Mouse (Mus musculus) small intestine, adult 2 months (tissue): ENCODE data around the gene Sowahb. TPM values are rescaled to one million over a fixed set of nuclear protein-coding genes. Genes with fewer than 3 reads are reported as not detected.

Experiments
- H3K27ac ChIP-seq: fragments of 200-500 bp; 2 replicates; pipeline ENCODE4 v1.5.1; 2012; ENCODE audit warnings: low read depth, low read length, control low read depth, inconsistent platforms; ENCODE audit not compliant: insufficient read depth
- H3K27me3 ChIP-seq: fragments of 200-500 bp; 2 replicates; pipeline ENCODE4 v1.6.1; 2012; ENCODE audit warnings: mild to moderate bottlenecking, moderate library complexity, low read length, inconsistent platforms; ENCODE audit not compliant: control insufficient read depth, insufficient read depth
- H3K36me3 ChIP-seq: fragments of 200-500 bp; 2 replicates; pipeline ENCODE4 v1.6.1; 2012; ENCODE audit warnings: mild to moderate bottlenecking, low read length, control low read depth, inconsistent platforms; ENCODE audit not compliant: control insufficient read depth, insufficient read depth
- H3K4me1 ChIP-seq: fragments of 200-500 bp; 2 replicates; pipeline ENCODE4 v1.6.1; 2012; ENCODE audit warnings: low read length, inconsistent platforms, mixed read lengths; ENCODE audit not compliant: control insufficient read depth, insufficient read depth, insufficient read length
- H3K4me3 ChIP-seq: fragments of 200-500 bp; 2 replicates; pipeline ENCODE4 v1.5.1; 2012; ENCODE audit warnings: low read depth, mild to moderate bottlenecking, control low read depth, inconsistent platforms, low read length, moderate library complexity
- CTCF ChIP-seq: fragments of 200-500 bp; IDR thresholded peaks from 2 replicates; pipeline ENCODE4 v1.5.1; 2012; ENCODE audit warnings: low read depth, mild to moderate bottlenecking, control low read depth, inconsistent platforms, low read length, moderate library complexity, mixed read lengths; ENCODE audit not compliant: insufficient replicate concordance, insufficient read length; ENCODE audit errors: extremely low read depth
- POLR2A ChIP-seq: fragments of 200-500 bp; IDR thresholded peaks from 2 replicates; pipeline ENCODE4 v1.6.1; 2012; ENCODE audit warnings: low read depth, mild to moderate bottlenecking, control low read depth, inconsistent platforms, low read length, moderate library complexity
- WGBS: fragments of 180-500 bp; shearing (Covaris S2); methylation state at CpG from one replicate; pipeline ENCODE4 v1.1.7; 2018; 5-methylcytosine and 5-hydroxymethylcytosine counted together
- polyA plus RNA-seq: library from polyadenylated mRNA; depleted of rRNA; stranded (reverse); fragments of >200 nt; gene quantifications from 2 replicates; pipeline ENCODE4 v1.2.3, GENCODE M21; 2012; rRNA removed

Sowahb gene
- polyA plus RNA-seq: 15.4 and 33.6 TPM in 2 replicates

- Histone ChIP-seq H3K27me3 (no peaks in the 10 kb centered on the region; the same call in 1 of the 2 replicates), H3K4me3 (peak within 1 kb of the TSS; percentile 86), H3K36me3 (no peaks in the 10 kb centered on the region), H3K4me1 (peaks cover 1% of the 10 kb centered on the region; the same call in 1 of the 2 replicates), H3K27ac (peak within 1 kb of the TSS; percentile 95)
- TF ChIP-seq POLR2A (peak; percentile 63; the same call in 1 of the 2 replicates), CTCF (no peak)
- WGBS: under 1% methylated on average over 67 of the region's 68 CpGs
Measured at GRCm38 (mm10) chr5:93044584-93045370, at the start of gene Sowahb. Gene Sowahb, minus strand, starts transcription at chr5:93045022.

GRCm38 (mm10) chr5:93093638-93094527 is 49.1 kb upstream of the Sowahb start:
- Histone ChIP-seq H3K4me3 (peak overlapping the region; percentile 94), H3K27me3 (no peaks in the 10 kb centered on the region), H3K4me1 (peaks cover 13% of the 10 kb centered on the region; the same call in 1 of the 2 replicates), H3K36me3 (no peaks in the 10 kb centered on the region), H3K27ac (peak overlapping the region; percentile 42)
- under 1% methylated on average over 50 of the region's 50 CpGs for whole genome bisulfite sequencing
- TF ChIP-seq POLR2A (no peak), CTCF (no peak)

DNA sequence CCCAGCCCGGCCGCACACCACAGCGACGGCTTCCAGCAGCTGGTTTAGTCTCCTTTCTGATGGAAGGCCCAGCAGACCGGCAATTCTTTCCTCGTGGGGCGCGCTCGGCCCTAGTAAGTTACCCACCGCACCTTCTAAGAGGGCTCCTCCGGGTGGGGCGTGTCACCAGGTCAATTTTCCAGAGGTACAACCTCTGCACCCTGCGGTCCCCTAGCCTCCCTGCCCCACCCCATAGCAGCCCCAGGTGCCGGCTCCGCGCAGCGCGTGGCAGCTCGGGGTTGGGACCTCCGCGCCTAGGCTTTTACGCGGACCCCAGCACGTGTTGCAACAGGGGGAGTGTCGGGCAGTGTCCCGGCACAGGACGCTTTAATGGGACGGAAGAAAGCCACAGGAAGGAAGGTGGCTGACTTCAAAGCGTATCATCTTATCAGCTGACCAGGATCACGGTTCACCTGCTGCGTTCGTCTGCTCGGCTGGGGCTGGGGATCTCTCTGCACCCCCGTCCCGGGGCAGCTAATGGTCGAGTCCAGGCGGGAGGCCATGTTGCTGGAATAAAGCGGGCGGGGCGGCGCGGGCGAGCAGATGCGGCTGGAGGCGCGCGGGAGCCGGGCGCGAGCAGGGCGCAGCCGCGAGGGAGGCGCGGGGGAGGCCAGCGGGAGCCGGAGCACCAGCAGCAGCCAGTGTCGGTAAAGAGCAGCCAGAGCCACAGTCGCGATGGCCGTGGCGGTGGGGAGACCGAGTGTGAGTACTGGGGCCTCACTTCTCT is 48.2 kb upstream of the Sowahb start, which contains the start of gene Sept11:
TSS of gene Sept11 (plus strand) at position 581 of the 766 bp plus-strand sequence.
- TF ChIP-seq POLR2A (peak; percentile 83), CTCF (no peak)
- under 1% methylated on average over 63 of the region's 63 CpGs for WGBS
- Histone ChIP-seq H3K27ac (peak within 1 kb of the TSS; percentile 78), H3K36me3 (no peaks in the 10 kb centered on the region), H3K27me3 (no peaks in the 10 kb centered on the region), H3K4me1 (peaks cover 11% of the 10 kb centered on the region; the same call in 1 of the 2 replicates), H3K4me3 (peak within 1 kb of the TSS; percentile 94)

GRCm38 (mm10) chr5:93092147-93092781 is 47.4 kb upstream of the Sowahb start:
- H3K27me3 ChIP-seq: no peaks in the 10 kb centered on the region
- peak overlapping the region; percentile 94 for H3K4me3 ChIP-seq
- no peak overlapping the region for H3K27ac ChIP-seq
- TF ChIP-seq CTCF (no peak), POLR2A (no peak)
- WGBS: 6% methylated on average over 28 of the region's 28 CpGs
- no peaks in the 10 kb centered on the region for H3K36me3 ChIP-seq
- H3K4me1 ChIP-seq: peaks cover 11% of the 10 kb centered on the region; the same call in 1 of the 2 replicates

GRCm38 (mm10) chr5:93091266-93091665 is 46.4 kb upstream of the Sowahb start:
- Histone ChIP-seq H3K4me1 (peaks cover 11% of the 10 kb centered on the region; the same call in 1 of the 2 replicates), H3K36me3 (no peaks in the 10 kb centered on the region), H3K27ac (no peak overlapping the region), H3K27me3 (no peaks in the 10 kb centered on the region), H3K4me3 (no peak overlapping the region)
- no peak for TF ChIP-seq CTCF
- TF ChIP-seq POLR2A: no peak
- 70% methylated on average over 3 of the region's 3 CpGs for WGBS

DNA sequence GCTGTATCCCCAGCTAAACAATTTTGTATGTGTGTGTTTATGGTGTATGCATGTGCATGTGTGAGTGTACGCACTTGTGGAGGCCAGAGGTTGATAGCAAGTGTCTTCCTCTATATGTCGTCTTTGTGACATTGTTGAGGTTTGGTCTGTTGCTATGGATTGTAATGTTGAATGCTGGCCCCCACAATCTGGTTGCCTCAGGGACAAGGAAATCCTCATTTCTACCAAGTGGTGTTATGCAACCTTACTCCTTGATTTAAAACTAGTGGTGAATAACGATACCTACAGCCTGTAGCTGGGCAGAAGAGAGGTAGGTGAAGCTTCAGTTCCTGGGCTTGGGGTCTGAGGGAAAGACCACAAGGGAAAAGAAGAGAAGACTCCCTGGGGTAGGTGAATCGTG is 41.1 kb upstream of the Sowahb start:
- H3K27me3 ChIP-seq: no peaks in the 10 kb centered on the region
- no peaks in the 10 kb centered on the region for H3K36me3 ChIP-seq
- H3K4me1 ChIP-seq: no peaks in the 10 kb centered on the region
- H3K4me3 ChIP-seq: no peak overlapping the region
- 88% methylated on average over 4 of the region's 4 CpGs for WGBS
- no peak for TF ChIP-seq CTCF
- TF ChIP-seq POLR2A: no peak
- H3K27ac ChIP-seq: no peak overlapping the region
